Mouse (Mus musculus) thymus, postnatal 36 days (tissue): ENCODE measurements around the gene Zkscan16.

Experiments used
- DNase-seq, 2 experiments: peaks; one replicate each; pipeline ENCODE4 v3.0.0; 2022; ENCODE audit warnings: mixed read lengths in 2 of 2

Zkscan16 gene

GRCm38 (mm10) chr4:58942942-58943341, 486 bp upstream of the Zkscan16 start:
- no peak for DNase-seq

- DNase-seq: no peak
These were observed 752 bp downstream of the Zkscan16 start for GRCm38 (mm10) chr4:58944206-58944553.

GRCm38 (mm10) chr4:58944695-58945094, 1.3 kb downstream of the Zkscan16 start:
- DNase-seq: no peak

GRCm38 (mm10) chr4:58948391-58948790, 5.0 kb downstream of the Zkscan16 start:
- DNase-seq: no peak

GRCm38 (mm10) chr4:58952630-58953029, 9.2 kb downstream of the Zkscan16 start:
- DNase-seq: no peak

- no peak for DNase-seq
These were observed 18.3 kb downstream of the Zkscan16 start for GRCm38 (mm10) chr4:58961719-58962118.

GRCm38 (mm10) chr4:58963271-58963670, 19.8 kb downstream of the Zkscan16 start:
- DNase-seq: no peak

GRCm38 (mm10) chr4:58965136-58965535, 21.7 kb downstream of the Zkscan16 start:
- DNase-seq: no peak

GRCm38 (mm10) chr4:58970678-58971077, 27.2 kb downstream of the Zkscan16 start:
- no peak for DNase-seq

- no peak for DNase-seq
These were observed 32.3 kb downstream of the Zkscan16 start for GRCm38 (mm10) chr4:58975711-58976110.

GRCm38 (mm10) chr4:58981421-58981820, 38.0 kb downstream of the Zkscan16 start:
- DNase-seq: no peak

GRCm38 (mm10) chr4:58982806-58983205, 39.4 kb downstream of the Zkscan16 start:
- DNase-seq: no peak

- peak; percentile 77 to 83 for DNase-seq
These were observed 41.8 kb downstream of the Zkscan16 start for GRCm38 (mm10) chr4:58985157-58985648.

GRCm38 (mm10) chr4:58986540-58987190, 43.2 kb downstream of the Zkscan16 start, which contains the start of gene Ptgr1:
TSS of gene Ptgr1 (minus strand) at chr4:58987119.
- DNase-seq: peak; percentile 85 to 90

GRCm38 (mm10) chr4:58989303-58989898, 46.0 kb downstream of the Zkscan16 start:
- no peak for DNase-seq

GRCm38 (mm10) chr4:58990609-58991434, 47.4 kb downstream of the Zkscan16 start:
- no peak for DNase-seq

- no peak for DNase-seq
These were observed 48.8 kb downstream of the Zkscan16 start for GRCm38 (mm10) chr4:58992195-58992594.

GRCm38 (mm10) chr4:58994762-58995161, 51.3 kb downstream of the Zkscan16 start, which contains the start of gene Dnajc25:
TSS of gene Dnajc25 (plus strand) at chr4:58995062.
- DNase-seq: no peak

- no peak for DNase-seq
These were observed 51.8 kb downstream of the Zkscan16 start for GRCm38 (mm10) chr4:58995251-58995693.

GRCm38 (mm10) chr4:58997081-58997480, 53.7 kb downstream of the Zkscan16 start:
- no peak for DNase-seq

- DNase-seq: no peak
These were observed 55.3 kb downstream of the Zkscan16 start for GRCm38 (mm10) chr4:58998688-58999087.

GRCm38 (mm10) chr4:58999686-59000085, 56.3 kb downstream of the Zkscan16 start:
- DNase-seq: peak; percentile 68 to 70

GRCm38 (mm10) chr4:59000614-59001013, 57.2 kb downstream of the Zkscan16 start:
- peak; percentile 46 to 67 for DNase-seq
